Mouse (Mus musculus): ENCODE results near the gene Pah. TPM values are rescaled to one million over a fixed set of nuclear protein-coding genes. Genes with fewer than 3 reads are reported as not detected.

Gene Pah
- polyA plus RNA-seq, 1 experiment from 2014 or later, result not detected

DNA sequence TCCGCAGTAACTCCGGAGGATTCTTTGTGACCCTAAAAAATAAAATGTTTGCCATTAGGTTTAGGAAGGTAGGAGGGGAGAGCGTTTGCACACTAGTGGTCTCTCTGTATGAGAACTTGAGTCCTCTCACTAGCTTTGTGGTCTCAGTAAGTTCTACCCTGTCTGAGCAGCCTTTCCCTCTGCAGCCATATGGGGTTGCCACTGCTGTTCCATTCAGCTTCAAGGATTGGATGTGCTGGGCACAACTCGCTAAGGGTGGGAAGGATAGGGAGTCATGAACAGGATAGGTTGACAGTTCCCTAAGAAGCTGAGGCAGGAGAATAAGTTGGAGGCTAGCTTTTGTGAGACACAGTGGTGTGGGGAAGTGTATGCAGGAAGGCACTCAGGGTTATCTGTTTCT lies 27.4 kb upstream of the Pah start:
- no peaks in the 10 kb centered on the region for H3K36me3 ChIP-seq (ENCODE audit: control insufficient read depth, insufficient read depth, low read length)
- no peak overlapping the region for H3K27ac ChIP-seq (replicated peaks in 1 of 2; ENCODE audit: control insufficient read depth in 1 of 2, insufficient read depth in 1 of 2, low read depth in 2 of 2, low read length in 2 of 2)
- peak overlapping the region; percentile 99 for H3K4me2 ChIP-seq (ENCODE audit: low read length)
- 0% methylated on average over 4 of the region's 4 CpGs for WGBS
- H3K9ac ChIP-seq (ENCODE audit: low read length), result no peak overlapping the region
- ATAC-seq (ENCODE audit: insufficient number of reproducible peaks, insufficient read depth, low FRiP score, low read depth), result no peak
- H3K27me3 ChIP-seq (ENCODE audit: control insufficient read depth, insufficient read depth, low read length), result peaks cover 92% of the 10 kb centered on the region
- peak overlapping the region in 1 of 2 experiments; percentile 61; a peak in 2 of 4 replicates for H3K4me3 ChIP-seq (ENCODE audit: control insufficient read depth in 1 of 2, insufficient read depth in 1 of 2, low read depth in 1 of 2, low read length in 2 of 2)
- H3K4me1 ChIP-seq (ENCODE audit: control insufficient read depth in 2 of 2, insufficient read depth in 2 of 2, low read length in 2 of 2), result peaks cover 0 to 13% of the 10 kb centered on the region in 2 experiments; a peak in 2 of 4 replicates
- no peaks in the 10 kb centered on the region; the same call in 1 of the 2 replicates for H3K9me3 ChIP-seq (ENCODE audit: control insufficient read depth, low read length)

DNA sequence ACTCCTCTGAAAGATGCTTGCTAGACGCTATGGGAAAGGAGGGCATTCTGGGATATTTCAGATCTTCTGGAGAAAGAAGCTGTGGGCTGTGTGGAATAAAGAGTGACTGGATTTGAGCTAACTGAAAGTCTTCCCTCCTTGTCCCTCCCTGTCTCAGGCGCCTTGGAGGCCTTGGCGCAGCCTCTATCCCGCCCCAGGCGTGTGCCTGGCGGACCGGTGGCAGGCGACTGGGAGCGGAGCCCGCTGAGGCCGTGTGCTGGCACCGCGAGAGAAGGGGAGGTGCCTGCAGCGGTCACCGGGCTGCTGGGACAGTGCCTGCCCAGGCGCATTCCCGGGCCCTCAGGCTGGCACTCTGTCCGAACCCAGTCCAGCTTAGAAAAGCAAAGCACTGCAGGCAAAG lies 27.0 kb upstream of the Pah start:
- Histone ChIP-seq H3K4me2 (ENCODE audit: low read length) (peak overlapping the region; percentile 57), H3K27me3 (ENCODE audit: control insufficient read depth, insufficient read depth, low read length) (peaks cover 89% of the 10 kb centered on the region), H3K27ac (replicated peaks in 1 of 2; ENCODE audit: control insufficient read depth in 1 of 2, insufficient read depth in 1 of 2, low read depth in 2 of 2, low read length in 2 of 2) (no peak overlapping the region), H3K4me3 (ENCODE audit: control insufficient read depth in 1 of 2, insufficient read depth in 1 of 2, low read depth in 1 of 2, low read length in 2 of 2) (peak overlapping the region in 1 of 2 experiments; percentile 61; a peak in 3 of 4 replicates), H3K4me1 (ENCODE audit: control insufficient read depth in 2 of 2, insufficient read depth in 2 of 2, low read length in 2 of 2) (peaks cover 0 to 13% of the 10 kb centered on the region in 2 experiments; a peak in 2 of 4 replicates), H3K9ac (ENCODE audit: low read length) (no peak overlapping the region), H3K36me3 (ENCODE audit: control insufficient read depth, insufficient read depth, low read length) (no peaks in the 10 kb centered on the region), H3K9me3 (ENCODE audit: control insufficient read depth, low read length) (no peaks in the 10 kb centered on the region; the same call in 1 of the 2 replicates)
- ATAC-seq (ENCODE audit: insufficient number of reproducible peaks, insufficient read depth, low FRiP score, low read depth), result no peak
- WGBS, result 2% methylated on average over 18 of the region's 18 CpGs

DNA sequence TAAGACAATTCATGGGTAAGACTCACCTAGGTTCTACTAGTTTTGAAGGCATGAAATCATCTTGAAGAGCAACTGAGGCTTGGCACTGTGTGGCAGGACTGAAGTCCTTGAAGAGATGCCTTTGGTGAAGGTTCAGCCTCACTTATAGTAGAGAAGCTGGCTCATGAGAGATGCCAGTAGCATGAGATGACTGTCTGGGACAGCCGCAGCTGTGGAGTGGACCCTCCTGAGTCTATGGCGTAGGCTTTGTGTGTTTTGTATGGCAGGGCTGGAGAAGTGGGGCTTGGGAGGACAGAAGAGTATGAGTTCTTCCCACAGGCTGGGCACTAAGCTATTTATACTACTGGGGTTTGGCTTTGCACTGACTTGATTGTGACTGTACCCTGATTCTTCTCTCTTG lies 24.5 kb upstream of the Pah start:
- no peak overlapping the region for H3K27ac ChIP-seq (replicated peaks in 1 of 2; ENCODE audit: control insufficient read depth in 1 of 2, insufficient read depth in 1 of 2, low read depth in 2 of 2, low read length in 2 of 2)
- WGBS, result 78% methylated on average over 2 of the region's 2 CpGs
- H3K27me3 ChIP-seq (ENCODE audit: control insufficient read depth, insufficient read depth, low read length), result peaks cover 90% of the 10 kb centered on the region
- H3K4me2 ChIP-seq (ENCODE audit: low read length), result no peak overlapping the region
- H3K4me1 ChIP-seq (ENCODE audit: control insufficient read depth in 2 of 2, insufficient read depth in 2 of 2, low read length in 2 of 2), result peaks cover 0 to 13% of the 10 kb centered on the region in 2 experiments; a peak in 2 of 4 replicates
- H3K36me3 ChIP-seq (ENCODE audit: control insufficient read depth, insufficient read depth, low read length), result no peaks in the 10 kb centered on the region
- no peak for ATAC-seq (ENCODE audit: insufficient number of reproducible peaks, insufficient read depth, low FRiP score, low read depth)
- H3K4me3 ChIP-seq (ENCODE audit: control insufficient read depth in 1 of 2, insufficient read depth in 1 of 2, low read depth in 1 of 2, low read length in 2 of 2), result no peak overlapping the region
- no peak overlapping the region for H3K9ac ChIP-seq (ENCODE audit: low read length)
- no peaks in the 10 kb centered on the region; the same call in 1 of the 2 replicates for H3K9me3 ChIP-seq (ENCODE audit: control insufficient read depth, low read length)

DNA sequence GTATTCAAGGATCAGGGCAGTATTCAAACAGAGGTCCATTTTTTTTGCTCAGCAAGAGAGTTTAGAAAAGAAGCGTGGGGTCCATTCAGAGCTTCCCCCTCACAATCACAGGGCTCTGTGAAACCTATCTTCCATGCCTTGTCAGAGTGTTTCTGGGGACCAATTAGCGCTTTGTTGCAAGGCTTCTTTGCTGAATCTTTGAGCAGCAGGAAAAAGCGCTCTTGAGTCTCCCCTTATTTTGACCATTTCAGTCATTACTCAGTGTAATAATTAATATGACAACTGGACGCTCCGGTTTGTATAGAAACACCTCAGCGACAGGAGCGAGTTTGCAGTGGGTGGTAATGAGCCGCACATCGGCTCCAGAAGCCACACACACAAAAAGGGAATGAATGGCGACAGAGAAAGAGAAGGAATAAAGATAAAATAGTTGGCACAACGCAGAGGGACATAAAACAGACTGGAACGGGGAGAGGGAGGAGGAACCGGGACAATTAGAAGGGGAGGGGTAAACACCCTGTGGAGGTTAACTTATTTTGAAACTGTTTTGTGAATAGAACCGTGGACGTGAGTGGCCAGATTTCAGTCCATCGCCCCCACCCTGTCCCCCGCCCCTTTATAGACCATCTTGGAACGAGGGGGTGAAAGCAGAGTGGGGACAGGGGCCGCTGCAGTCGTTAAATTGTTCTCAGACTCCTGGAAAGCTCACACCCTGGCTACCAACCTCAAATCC lies 20.5 kb upstream of the Pah start:
- H3K27me3 ChIP-seq (ENCODE audit: control insufficient read depth, insufficient read depth, low read length), result peaks cover 75% of the 10 kb centered on the region
- no peak for ATAC-seq (ENCODE audit: insufficient number of reproducible peaks, insufficient read depth, low FRiP score, low read depth)
- no peaks in the 10 kb centered on the region; the same call in 1 of the 2 replicates for H3K9me3 ChIP-seq (ENCODE audit: control insufficient read depth, low read length)
- H3K4me2 ChIP-seq (ENCODE audit: low read length), result no peak overlapping the region
- H3K9ac ChIP-seq (ENCODE audit: low read length), result no peak overlapping the region
- H3K36me3 ChIP-seq (ENCODE audit: control insufficient read depth, insufficient read depth, low read length), result no peaks in the 10 kb centered on the region
- no peak overlapping the region for H3K27ac ChIP-seq (replicated peaks in 1 of 2; ENCODE audit: control insufficient read depth in 1 of 2, insufficient read depth in 1 of 2, low read depth in 2 of 2, low read length in 2 of 2)
- no peak overlapping the region for H3K4me3 ChIP-seq (ENCODE audit: control insufficient read depth in 1 of 2, insufficient read depth in 1 of 2, low read depth in 1 of 2, low read length in 2 of 2)
- WGBS, result 24% methylated on average over 20 of the region's 20 CpGs
- H3K4me1 ChIP-seq (ENCODE audit: control insufficient read depth in 2 of 2, insufficient read depth in 2 of 2, low read length in 2 of 2), result no peaks in the 10 kb centered on the region

DNA sequence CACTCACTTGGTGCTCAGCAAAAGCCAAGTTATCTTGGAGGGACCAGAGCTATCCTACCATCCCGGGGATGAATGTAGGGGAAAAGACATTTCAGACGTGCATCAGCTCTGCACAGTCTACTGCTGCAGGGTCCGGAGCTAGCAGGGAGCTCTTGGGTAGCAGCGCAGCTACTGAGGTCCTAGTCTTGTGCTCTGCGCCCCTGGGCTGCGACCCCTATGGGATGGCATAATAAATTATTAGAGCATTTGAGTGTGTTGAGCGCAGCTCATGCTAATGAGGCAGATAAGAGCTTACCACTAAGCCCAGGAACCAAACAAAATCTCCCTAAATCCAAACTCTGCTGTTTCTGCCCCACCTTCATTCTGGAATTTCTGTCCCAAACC lies 19.9 kb upstream of the Pah start:
- 19% methylated on average over 7 of the region's 7 CpGs for WGBS
- H3K4me2 ChIP-seq (ENCODE audit: low read length), result no peak overlapping the region
- ATAC-seq (ENCODE audit: insufficient number of reproducible peaks, insufficient read depth, low FRiP score, low read depth), result no peak
- no peaks in the 10 kb centered on the region for H3K36me3 ChIP-seq (ENCODE audit: control insufficient read depth, insufficient read depth, low read length)
- H3K27me3 ChIP-seq (ENCODE audit: control insufficient read depth, insufficient read depth, low read length), result peaks cover 72% of the 10 kb centered on the region
- no peak overlapping the region for H3K27ac ChIP-seq (replicated peaks in 1 of 2; ENCODE audit: control insufficient read depth in 1 of 2, insufficient read depth in 1 of 2, low read depth in 2 of 2, low read length in 2 of 2)
- no peak overlapping the region for H3K4me3 ChIP-seq (ENCODE audit: control insufficient read depth in 1 of 2, insufficient read depth in 1 of 2, low read depth in 1 of 2, low read length in 2 of 2)
- no peaks in the 10 kb centered on the region for H3K4me1 ChIP-seq (ENCODE audit: control insufficient read depth in 2 of 2, insufficient read depth in 2 of 2, low read length in 2 of 2)
- H3K9me3 ChIP-seq (ENCODE audit: control insufficient read depth, low read length), result no peaks in the 10 kb centered on the region
- no peak overlapping the region for H3K9ac ChIP-seq (ENCODE audit: low read length)

DNA sequence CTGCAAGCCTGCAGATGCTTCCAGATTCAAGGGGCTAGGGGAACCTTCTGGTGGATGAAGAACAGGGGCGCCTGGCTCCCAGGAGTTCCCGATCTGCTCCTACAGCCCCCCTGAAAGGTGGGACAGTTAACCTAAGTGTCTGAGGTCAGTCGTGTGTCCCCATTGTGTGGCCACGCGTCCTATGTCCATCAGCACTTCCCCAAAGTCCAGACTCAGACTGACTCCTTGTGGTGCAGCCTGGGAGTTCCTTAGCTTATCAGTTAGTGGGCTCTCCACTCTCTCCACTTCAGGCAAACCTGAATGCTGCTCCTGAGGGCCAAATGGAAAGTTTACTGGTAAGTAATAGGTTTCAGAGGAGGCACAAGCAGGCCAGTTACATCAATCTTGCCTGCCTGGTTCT lies 19.3 kb upstream of the Pah start:
- Histone ChIP-seq H3K36me3 (ENCODE audit: control insufficient read depth, insufficient read depth, low read length) (no peaks in the 10 kb centered on the region), H3K9ac (ENCODE audit: low read length) (no peak overlapping the region), H3K27me3 (ENCODE audit: control insufficient read depth, insufficient read depth, low read length) (peaks cover 66% of the 10 kb centered on the region), H3K4me2 (ENCODE audit: low read length) (no peak overlapping the region), H3K4me3 (ENCODE audit: control insufficient read depth in 1 of 2, insufficient read depth in 1 of 2, low read depth in 1 of 2, low read length in 2 of 2) (no peak overlapping the region), H3K27ac (replicated peaks in 1 of 2; ENCODE audit: control insufficient read depth in 1 of 2, insufficient read depth in 1 of 2, low read depth in 2 of 2, low read length in 2 of 2) (no peak overlapping the region), H3K4me1 (ENCODE audit: control insufficient read depth in 2 of 2, insufficient read depth in 2 of 2, low read length in 2 of 2) (no peaks in the 10 kb centered on the region), H3K9me3 (ENCODE audit: control insufficient read depth, low read length) (no peaks in the 10 kb centered on the region)
- ATAC-seq (ENCODE audit: insufficient number of reproducible peaks, insufficient read depth, low FRiP score, low read depth), result no peak
- WGBS, result 21% methylated on average over 5 of the region's 5 CpGs

DNA sequence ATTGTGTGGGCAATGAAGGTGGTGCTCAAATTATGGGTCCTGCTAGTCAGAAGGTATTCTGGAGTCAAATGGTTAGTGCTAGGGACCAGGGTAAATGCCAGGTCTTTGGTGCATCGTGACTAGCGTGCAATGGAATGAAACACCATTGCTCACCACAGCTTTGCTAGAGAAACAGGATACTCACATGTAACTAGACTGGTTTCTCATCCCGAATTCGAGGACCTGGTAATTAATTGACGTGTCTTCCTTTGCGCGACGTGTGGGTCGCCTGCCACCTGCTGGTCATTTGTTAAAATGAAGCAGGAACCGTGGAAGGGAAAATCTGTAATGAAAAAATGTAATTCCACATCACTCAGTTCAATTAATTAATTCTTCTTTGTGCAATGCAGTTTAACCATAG lies 17.6 kb upstream of the Pah start:
- H3K27ac ChIP-seq (replicated peaks in 1 of 2; ENCODE audit: control insufficient read depth in 1 of 2, insufficient read depth in 1 of 2, low read depth in 2 of 2, low read length in 2 of 2), result no peak overlapping the region
- H3K9me3 ChIP-seq (ENCODE audit: control insufficient read depth, low read length), result no peaks in the 10 kb centered on the region
- H3K4me2 ChIP-seq (ENCODE audit: low read length), result no peak overlapping the region
- 4% methylated on average over 10 of the region's 10 CpGs for WGBS
- H3K9ac ChIP-seq (ENCODE audit: low read length), result no peak overlapping the region
- no peaks in the 10 kb centered on the region for H3K36me3 ChIP-seq (ENCODE audit: control insufficient read depth, insufficient read depth, low read length)
- no peak for ATAC-seq (ENCODE audit: insufficient number of reproducible peaks, insufficient read depth, low FRiP score, low read depth)
- no peaks in the 10 kb centered on the region for H3K4me1 ChIP-seq (ENCODE audit: control insufficient read depth in 2 of 2, insufficient read depth in 2 of 2, low read length in 2 of 2)
- peaks cover 53% of the 10 kb centered on the region for H3K27me3 ChIP-seq (ENCODE audit: control insufficient read depth, insufficient read depth, low read length)
- no peak overlapping the region for H3K4me3 ChIP-seq (ENCODE audit: control insufficient read depth in 1 of 2, insufficient read depth in 1 of 2, low read depth in 1 of 2, low read length in 2 of 2)

DNA sequence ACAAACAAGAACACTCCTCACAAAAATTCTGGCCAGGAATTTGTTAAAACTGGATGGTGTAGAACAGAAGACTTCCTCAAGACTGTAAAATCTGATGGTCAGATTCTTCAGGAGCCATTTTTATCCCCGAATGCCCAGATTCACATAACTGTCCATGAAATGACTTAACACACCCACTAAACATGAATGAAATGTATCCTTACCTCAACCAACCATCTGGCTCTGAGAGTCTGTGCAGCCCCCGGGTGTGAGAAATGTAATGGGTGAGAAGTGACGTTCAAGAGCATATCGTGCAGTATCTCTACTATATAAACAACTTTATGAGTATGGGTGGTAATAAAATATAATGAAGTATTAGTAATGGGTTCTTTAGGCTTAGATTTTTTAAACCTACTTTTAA lies 13.0 kb upstream of the Pah start:
- ATAC-seq (ENCODE audit: insufficient number of reproducible peaks, insufficient read depth, low FRiP score, low read depth), result no peak

More for the DNA sequence above, 13.0 kb upstream of the Pah start:
- 78% methylated on average over 4 of the region's 4 CpGs for WGBS
- no peaks in the 10 kb centered on the region for H3K36me3 ChIP-seq (ENCODE audit: control insufficient read depth, insufficient read depth, low read length)
- no peak overlapping the region for H3K4me2 ChIP-seq (ENCODE audit: low read length)
- H3K4me3 ChIP-seq (ENCODE audit: control insufficient read depth in 1 of 2, insufficient read depth in 1 of 2, low read depth in 1 of 2, low read length in 2 of 2), result no peak overlapping the region
- no peaks in the 10 kb centered on the region for H3K4me1 ChIP-seq (ENCODE audit: control insufficient read depth in 2 of 2, insufficient read depth in 2 of 2, low read length in 2 of 2)
- H3K27ac ChIP-seq (replicated peaks in 1 of 2; ENCODE audit: control insufficient read depth in 1 of 2, insufficient read depth in 1 of 2, low read depth in 2 of 2, low read length in 2 of 2), result no peak overlapping the region
- no peak overlapping the region for H3K9ac ChIP-seq (ENCODE audit: low read length)
- H3K27me3 ChIP-seq (ENCODE audit: control insufficient read depth, insufficient read depth, low read length), result peaks cover 10% of the 10 kb centered on the region
- no peaks in the 10 kb centered on the region for H3K9me3 ChIP-seq (ENCODE audit: control insufficient read depth, low read length)
